Mouse (Mus musculus) erythroblast, embryonic 14.5 days (primary cell): ENCODE data around the gene Urb1.

ENCODE experiments used
- GATA1 ChIP-seq: IDR thresholded peaks from 2 replicates; pipeline ENCODE4 v1.6.1; 2012; ENCODE audit warnings: low read length, inconsistent platforms, mixed read lengths
- TAL1 ChIP-seq: IDR thresholded peaks from 3 replicates; pipeline ENCODE4 v1.6.1; 2012; ENCODE audit warnings: low read length, inconsistent platforms, mixed read lengths

GRCm38 (mm10) chr16:90829136-90829535, 18.9 kb upstream of the Urb1 start:
- peak; percentile 30 for TF ChIP-seq GATA1
- TF ChIP-seq TAL1: no peak
